Mouse (Mus musculus) embryonic facial prominence, embryonic 11.5 days (tissue): ENCODE measurements around the gene Chst3. TPM values are rescaled to one million over a fixed set of nuclear protein-coding genes. Genes with fewer than 3 reads are reported as not detected.
A peak's percentile ranks its signal among the peaks of the same experiment; 100 is the strongest.
"Not testable (repeated sequence)": the region's sequence is repeated elsewhere in the genome, so short reads cannot be mapped to it uniquely, and the experiment has no call there.

ENCODE experiments used
- ATAC-seq: fragments of 200-750 bp; cut with Nextera tagmentation; replicated peaks from 2 replicates; pipeline ENCODE4 v1.8.0; 2017; ENCODE audit warnings: low read depth; ENCODE audit not compliant: insufficient number of reproducible peaks, low FRiP score, low TSS enrichment
- DNase-seq: peaks from one replicate; pipeline ENCODE4 v3.0.0-alpha.2; 2015; ENCODE audit warnings: low spot score
- H3K27ac ChIP-seq: fragments of 300-500 bp; sonication (generic); replicated peaks from 2 replicates; pipeline ENCODE4 v1.5.1; 2014; ENCODE audit warnings: mild to moderate bottlenecking, low read depth, low read length, control low read depth
- H3K27me3 ChIP-seq: fragments of 300-500 bp; sonication (generic); 2 replicates; pipeline ENCODE4 v1.6.1; 2014; ENCODE audit warnings: mild to moderate bottlenecking, low read length, moderate library complexity, mixed read lengths; ENCODE audit not compliant: control insufficient read depth, insufficient read depth
- H3K36me3 ChIP-seq: fragments of 300-500 bp; sonication (generic); replicated peaks from 2 replicates; pipeline ENCODE4 v1.6.1; 2014; ENCODE audit warnings: low read depth, mild to moderate bottlenecking, low read length, moderate library complexity, mixed read lengths; ENCODE audit not compliant: control insufficient read depth, insufficient read depth
- H3K4me1 ChIP-seq: fragments of 300-500 bp; sonication (generic); 2 replicates; pipeline ENCODE4 v1.6.1; 2014; ENCODE audit warnings: low read length, mixed read lengths; ENCODE audit not compliant: control insufficient read depth, insufficient read depth
- H3K4me2 ChIP-seq: fragments of 300-500 bp; sonication (generic); 2 replicates; pipeline ENCODE4 v1.6.1; 2014; ENCODE audit warnings: low read depth, mild to moderate bottlenecking, control low read depth, low read length, moderate library complexity
- H3K4me3 ChIP-seq: fragments of 300-500 bp; sonication (generic); 2 replicates; pipeline ENCODE4 v1.5.1; 2014; ENCODE audit warnings: low read depth, low read length, control low read depth
- H3K9ac ChIP-seq: fragments of 300-500 bp; sonication (generic); replicated peaks from 2 replicates; pipeline ENCODE4 v1.6.1; 2014; ENCODE audit warnings: mild to moderate bottlenecking, control low read depth, low read length
- H3K9me3 ChIP-seq: fragments of 300-500 bp; sonication (generic); replicated peaks from 2 replicates; pipeline ENCODE4 v1.6.1; 2016; ENCODE audit warnings: mild to moderate bottlenecking, low read length, inconsistent platforms, mixed read lengths; ENCODE audit not compliant: control insufficient read depth
- WGBS: fragments of 180-500 bp; shearing (Covaris S2); extraction: QIAGEN DNeasy Blood & Tissue Kit; methylation state at CpG from one replicate; pipeline ENCODE4 v1.1.7; 2014; 5-methylcytosine and 5-hydroxymethylcytosine counted together
- polyA plus RNA-seq: library from polyadenylated mRNA; unstranded; fragments of >200 nt; fragmentation: Nextera tagmentation; extraction: Ambion mirVana; gene quantifications from 2 replicates; pipeline ENCODE4 v1.2.1, GENCODE M21; 2014

Gene Chst3
- polyA plus RNA-seq, 1 experiment from 2014 or later: 0.86 TPM

GRCm38 (mm10) chr10:60191796-60192195, 27.3 kb downstream of the Chst3 start:
- peak overlapping the region; percentile 21; the same call in 1 of the 2 replicates for H3K4me3 ChIP-seq
- under 1% methylated on average over 17 of the region's 17 CpGs for WGBS
- DNase-seq: peak; percentile 89
- peaks cover 6% of the 10 kb centered on the region for H3K4me1 ChIP-seq
- peak overlapping the region; percentile 35; the same call in 1 of the 2 replicates for H3K9ac ChIP-seq
- H3K27me3 ChIP-seq: no peaks in the 10 kb centered on the region
- H3K9me3 ChIP-seq: no peaks in the 10 kb centered on the region
- H3K36me3 ChIP-seq: no peaks in the 10 kb centered on the region
- peak overlapping the region; percentile 54 for H3K4me2 ChIP-seq
- H3K27ac ChIP-seq: no peak overlapping the region
- ATAC-seq: no peak

- H3K27ac ChIP-seq: no peak overlapping the region
- H3K4me2 ChIP-seq: no peak overlapping the region
- H3K4me3 ChIP-seq: no peak overlapping the region
- DNase-seq (no peak), ATAC-seq (no peak)
- 88% methylated on average over 6 of the region's 6 CpGs for WGBS
- peaks cover 6% of the 10 kb centered on the region for H3K4me1 ChIP-seq
- no peak overlapping the region for H3K9ac ChIP-seq
- no peaks in the 10 kb centered on the region for H3K9me3 ChIP-seq
- H3K36me3 ChIP-seq: no peaks in the 10 kb centered on the region; the same call in 1 of the 2 replicates
- no peaks in the 10 kb centered on the region for H3K27me3 ChIP-seq
These were observed 29.4 kb downstream of the Chst3 start for GRCm38 (mm10) chr10:60189534-60190186.

- no peaks in the 10 kb centered on the region for H3K27me3 ChIP-seq
- no peak overlapping the region for H3K4me3 ChIP-seq
- H3K27ac ChIP-seq: no peak overlapping the region
- no peaks in the 10 kb centered on the region; the same call in 1 of the 2 replicates for H3K36me3 ChIP-seq
- no peaks in the 10 kb centered on the region for H3K9me3 ChIP-seq
- WGBS: 88% methylated on average over 44 of the region's 44 CpGs
- H3K4me1 ChIP-seq: no peaks in the 10 kb centered on the region
- H3K4me2 ChIP-seq: no peak overlapping the region
- H3K9ac ChIP-seq: no peak overlapping the region
- ATAC-seq (no peak), DNase-seq (no peak)
These were observed 32.7 kb downstream of the Chst3 start for GRCm38 (mm10) chr10:60186191-60186945.

- ATAC-seq: no peak
- no peaks in the 10 kb centered on the region; the same call in 1 of the 2 replicates for H3K36me3 ChIP-seq
- no peak for DNase-seq
- H3K4me3 ChIP-seq: no peak overlapping the region
- 84% methylated on average over 10 of the region's 10 CpGs for WGBS
- H3K27ac ChIP-seq: no peak overlapping the region
- H3K27me3 ChIP-seq: no peaks in the 10 kb centered on the region
- no peak overlapping the region for H3K4me2 ChIP-seq
- H3K9ac ChIP-seq: no peak overlapping the region
- no peaks in the 10 kb centered on the region for H3K9me3 ChIP-seq
- no peaks in the 10 kb centered on the region for H3K4me1 ChIP-seq
These were observed 33.9 kb downstream of the Chst3 start for GRCm38 (mm10) chr10:60185023-60185709.

- not testable (repeated sequence) for H3K27ac ChIP-seq, DNase-seq, H3K9me3 ChIP-seq, H3K4me2 ChIP-seq, H3K4me1 ChIP-seq, H3K9ac ChIP-seq, H3K36me3 ChIP-seq, ATAC-seq, H3K27me3 ChIP-seq, H3K4me3 ChIP-seq
- WGBS: 91% methylated on average over 9 of the region's 9 CpGs
These were observed 43.8 kb downstream of the Chst3 start for GRCm38 (mm10) chr10:60175306-60175705.

- no peak overlapping the region for H3K27ac ChIP-seq
- no peak overlapping the region for H3K4me3 ChIP-seq
- DNase-seq (no peak), ATAC-seq (no peak)
- no peak overlapping the region for H3K9ac ChIP-seq
- no peaks in the 10 kb centered on the region for H3K9me3 ChIP-seq
- no peaks in the 10 kb centered on the region for H3K36me3 ChIP-seq
- WGBS: 65% methylated on average over 3 of the region's 3 CpGs
- H3K27me3 ChIP-seq: no peaks in the 10 kb centered on the region
- H3K4me2 ChIP-seq: no peak overlapping the region
- no peaks in the 10 kb centered on the region for H3K4me1 ChIP-seq
These were observed 44.6 kb downstream of the Chst3 start for GRCm38 (mm10) chr10:60174506-60174905.

GRCm38 (mm10) chr10:60173035-60173434, 46.0 kb downstream of the Chst3 start:
- H3K4me2 ChIP-seq: no peak overlapping the region
- DNase-seq (no peak), ATAC-seq (no peak)
- H3K9me3 ChIP-seq: no peaks in the 10 kb centered on the region
- WGBS: 91% methylated on average over 10 of the region's 10 CpGs
- no peaks in the 10 kb centered on the region for H3K4me1 ChIP-seq
- no peak overlapping the region for H3K9ac ChIP-seq
- H3K4me3 ChIP-seq: no peak overlapping the region
- H3K36me3 ChIP-seq: no peaks in the 10 kb centered on the region
- H3K27ac ChIP-seq: no peak overlapping the region
- H3K27me3 ChIP-seq: no peaks in the 10 kb centered on the region

- no peak overlapping the region for H3K4me3 ChIP-seq
- no peak overlapping the region for H3K9ac ChIP-seq
- ATAC-seq (no peak), DNase-seq (no peak)
- H3K36me3 ChIP-seq: no peaks in the 10 kb centered on the region
- H3K27me3 ChIP-seq: no peaks in the 10 kb centered on the region
- WGBS: 92% methylated on average over 4 of the region's 4 CpGs
- no peak overlapping the region for H3K4me2 ChIP-seq
- no peaks in the 10 kb centered on the region for H3K4me1 ChIP-seq
- H3K9me3 ChIP-seq: no peaks in the 10 kb centered on the region
- H3K27ac ChIP-seq: no peak overlapping the region
These were observed 46.8 kb downstream of the Chst3 start for GRCm38 (mm10) chr10:60172306-60172705.
